In the genomic region with DNA sequence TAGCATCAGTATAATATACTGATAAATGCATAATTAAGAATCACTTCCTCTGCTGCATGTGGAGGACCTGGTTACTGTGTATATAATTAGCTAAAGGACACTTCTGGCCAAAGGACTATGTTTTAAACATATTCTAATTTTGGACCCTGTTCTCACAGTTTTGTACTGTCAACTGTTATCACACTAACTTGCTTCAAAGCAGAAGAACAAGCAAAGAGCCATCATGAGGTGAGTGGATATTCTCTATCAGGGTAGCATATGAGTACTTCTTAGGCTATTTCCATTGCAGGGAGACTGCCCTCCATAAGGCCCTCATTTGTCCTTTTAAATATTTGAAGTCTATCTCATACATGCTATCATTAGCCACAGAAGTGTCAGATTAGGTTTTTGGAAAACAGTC, we compare ENCODE assay signal across 27 mouse cellular contexts.
"Had no signal": no experiment of that assay in that cellular context is flagged by ENCODE, and none has a peak within 500 bp of the region (broad histone marks: within the 10 kb centered on the region; RNA-seq: fewer than 3 reads in every experiment).

No protein-coding gene starts in this region.

- H3K4me2 ChIP-seq: heart, embryonic 13.5 days; hindbrain, embryonic 12.5 days; hindbrain, embryonic 14.5 days; intestine, embryonic 15.5 days; limb, embryonic 12.5 days; liver, embryonic 11.5 days; liver, embryonic 13.5 days; liver, embryonic 15.5 days had no signal

- ATAC-seq: forebrain, embryonic 16.5 days; hindbrain, embryonic 16.5 days; inflammation-experienced regulatory T-cells, adult 6 months; intestine, embryonic 15.5 days; intestine, postnatal 0 days; liver, postnatal 0 days had no signal

- H3K9me3 ChIP-seq: heart, embryonic 10.5 days; heart, embryonic 13.5 days; hindbrain, embryonic 10.5 days; hindbrain, embryonic 12.5 days; intestine, embryonic 15.5 days; limb, embryonic 10.5 days; limb, embryonic 12.5 days; liver, embryonic 13.5 days; liver, embryonic 15.5 days had no signal

- H3K4me1 ChIP-seq: heart, embryonic 10.5 days; hindbrain, embryonic 10.5 days; hindbrain, embryonic 12.5 days; intestine, embryonic 15.5 days; limb, embryonic 10.5 days; limb, embryonic 12.5 days; liver, embryonic 13.5 days; liver, embryonic 15.5 days had no signal

- H3K4me3 ChIP-seq: gastrocnemius, adult 2 months; heart, embryonic 10.5 days; heart, embryonic 13.5 days; hindbrain, embryonic 10.5 days; hindbrain, embryonic 12.5 days; intestine, embryonic 15.5 days; layer of hippocampus, adult 2 months; left cerebral cortex, adult 2 months; limb, embryonic 10.5 days; limb, embryonic 12.5 days; liver, embryonic 13.5 days; liver, embryonic 15.5 days had no signal

- H3K9ac ChIP-seq: heart, embryonic 13.5 days; hindbrain, embryonic 12.5 days; hindbrain, embryonic 14.5 days; intestine, embryonic 15.5 days; limb, embryonic 12.5 days; liver, embryonic 13.5 days; liver, embryonic 15.5 days; liver, postnatal 0 days had no signal

- H3K36me3 ChIP-seq: heart, embryonic 10.5 days; heart, embryonic 13.5 days; hindbrain, embryonic 10.5 days; hindbrain, embryonic 12.5 days; intestine, embryonic 15.5 days; limb, embryonic 10.5 days; limb, embryonic 12.5 days; liver, embryonic 13.5 days; liver, embryonic 15.5 days had no signal

- H3K27me3 ChIP-seq: heart, embryonic 13.5 days; hindbrain, embryonic 12.5 days; intestine, embryonic 15.5 days; limb, embryonic 12.5 days; liver, embryonic 13.5 days; liver, embryonic 15.5 days had no signal

- DNase-seq: gastrocnemius, adult 2 months; gastrocnemius, postnatal 10 days; gastrocnemius, postnatal 25 days; kidney, adult 18-20 months; kidney, adult 8-10 months; kidney, postnatal 10 days; kidney, postnatal 25 days; kidney, postnatal 4 days; liver; liver, embryonic 13.5 days; liver, postnatal 0 days had no signal

- H3K27ac ChIP-seq: gastrocnemius, adult 2 months; heart, embryonic 10.5 days; hindbrain, embryonic 10.5 days; hindbrain, embryonic 12.5 days; hindbrain, embryonic 14.5 days; intestine, embryonic 15.5 days; layer of hippocampus, adult 2 months; left cerebral cortex, adult 2 months; limb, embryonic 10.5 days; limb, embryonic 12.5 days; liver, embryonic 13.5 days; liver, embryonic 15.5 days had no signal
